Mouse (Mus musculus): Measurements from ENCODE around the gene Nupl2. TPM values are rescaled to one million over a fixed set of nuclear protein-coding genes. Genes with fewer than 3 reads are reported as not detected.
A peak's percentile ranks its signal among the peaks of the same experiment; 100 is the strongest.

The Nupl2 gene
- polyA plus RNA-seq (2014; fragmentation: Nextera tagmentation; extraction: Ambion mirVana) = 18.7 and 20.5 TPM in 2 replicates

GRCm38 (mm10) chr5:24164789-24165445, at the start of gene Nupl2:
Gene Nupl2, plus strand, starts transcription at chr5:24164963.
- DNase-seq (ENCODE audit: low spot score) (peak; percentile 95), ATAC-seq (replicated peaks; ENCODE audit: low FRiP score) (peak; percentile 99)
- peak within 1 kb of the TSS; percentile 91 for H3K4me3 ChIP-seq (ENCODE audit: low read depth, low read length)
- H3K27me3 ChIP-seq (replicated peaks; ENCODE audit: control insufficient read depth, insufficient read depth, low read length) = no peaks in the 10 kb centered on the region
- no peaks in the 10 kb centered on the region for H3K9me3 ChIP-seq (ENCODE audit: control insufficient read depth, low read length)
- H3K36me3 ChIP-seq (ENCODE audit: control insufficient read depth, insufficient read depth, low read length) = peaks cover 3% of the 10 kb centered on the region; the same call in 1 of the 2 replicates
- H3K9ac ChIP-seq (ENCODE audit: low read depth, low read length) = peak within 1 kb of the TSS; percentile 96
- H3K4me1 ChIP-seq (replicated peaks; ENCODE audit: control insufficient read depth, insufficient read depth, low read length) = no peaks in the 10 kb centered on the region
- H3K4me2 ChIP-seq = peak within 1 kb of the TSS; percentile 89
- WGBS = under 1% methylated on average over 52 of the region's 52 CpGs
- 0 out of 2 replicates have a peak within 1 kb of the TSS, but pooled peaks have one; percentile 32 for H3K27ac ChIP-seq (ENCODE audit: low read depth, low read length)

DNA sequence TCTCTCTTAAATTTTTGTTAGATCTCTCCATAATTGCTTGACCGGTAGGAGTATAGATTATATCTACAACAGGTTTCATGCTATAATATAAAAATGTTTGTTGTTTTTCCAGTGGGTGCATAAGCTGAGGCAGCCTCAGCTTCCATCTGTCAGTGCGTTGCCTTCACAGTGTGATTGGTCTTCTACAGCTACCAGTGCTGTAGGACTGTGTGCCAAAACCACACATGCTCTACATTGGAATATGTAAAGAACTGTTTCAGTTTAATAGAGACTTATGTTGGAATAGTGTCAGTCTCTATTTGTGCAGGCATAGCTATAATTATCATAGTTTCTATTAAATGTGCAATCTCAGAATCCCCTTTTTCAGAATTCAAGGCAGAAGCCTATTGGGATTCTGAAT, 42.5 kb upstream of the Nupl2 start:
- no peak for DNase-seq (ENCODE audit: low spot score)
- ATAC-seq (replicated peaks; ENCODE audit: low FRiP score) = no peak
- WGBS = 94% methylated on average over 2 of the region's 2 CpGs
- Histone ChIP-seq H3K4me2 (no peak overlapping the region), H3K27me3 (replicated peaks; ENCODE audit: control insufficient read depth, insufficient read depth, low read length) (no peaks in the 10 kb centered on the region), H3K36me3 (ENCODE audit: control insufficient read depth, insufficient read depth, low read length) (no peaks in the 10 kb centered on the region), H3K9ac (ENCODE audit: low read depth, low read length) (no peak overlapping the region), H3K9me3 (ENCODE audit: control insufficient read depth, low read length) (no peaks in the 10 kb centered on the region), H3K27ac (ENCODE audit: low read depth, low read length) (no peak overlapping the region), H3K4me3 (ENCODE audit: low read depth, low read length) (no peak overlapping the region), H3K4me1 (replicated peaks; ENCODE audit: control insufficient read depth, insufficient read depth, low read length) (no peaks in the 10 kb centered on the region)

- H3K9ac ChIP-seq (ENCODE audit: low read depth, low read length) = no peak overlapping the region
- no peak overlapping the region for H3K4me3 ChIP-seq (ENCODE audit: low read depth, low read length)
- H3K9me3 ChIP-seq (ENCODE audit: control insufficient read depth, low read length) = no peaks in the 10 kb centered on the region
- no peak overlapping the region for H3K27ac ChIP-seq (ENCODE audit: low read depth, low read length)
- no peak for ATAC-seq (replicated peaks; ENCODE audit: low FRiP score)
- H3K4me2 ChIP-seq = no peak overlapping the region
- H3K36me3 ChIP-seq (ENCODE audit: control insufficient read depth, insufficient read depth, low read length) = no peaks in the 10 kb centered on the region
- H3K27me3 ChIP-seq (replicated peaks; ENCODE audit: control insufficient read depth, insufficient read depth, low read length) = no peaks in the 10 kb centered on the region
- DNase-seq (ENCODE audit: low spot score) = no peak
- WGBS = 96% methylated on average over 1 of the region's 1 CpGs
- no peaks in the 10 kb centered on the region for H3K4me1 ChIP-seq (replicated peaks; ENCODE audit: control insufficient read depth, insufficient read depth, low read length)
These were observed 40.6 kb upstream of the Nupl2 start for GRCm38 (mm10) chr5:24124175-24124574.

GRCm38 (mm10) chr5:24124579-24125276, 40.0 kb upstream of the Nupl2 start:
- H3K4me2 ChIP-seq = no peak overlapping the region
- no peaks in the 10 kb centered on the region for H3K4me1 ChIP-seq (replicated peaks; ENCODE audit: control insufficient read depth, insufficient read depth, low read length)
- DNase-seq (ENCODE audit: low spot score) (no peak), ATAC-seq (replicated peaks; ENCODE audit: low FRiP score) (no peak)
- WGBS = 82% methylated on average over 3 of the region's 3 CpGs
- no peak overlapping the region for H3K9ac ChIP-seq (ENCODE audit: low read depth, low read length)
- H3K36me3 ChIP-seq (ENCODE audit: control insufficient read depth, insufficient read depth, low read length) = no peaks in the 10 kb centered on the region
- H3K9me3 ChIP-seq (ENCODE audit: control insufficient read depth, low read length) = no peaks in the 10 kb centered on the region
- no peak overlapping the region for H3K4me3 ChIP-seq (ENCODE audit: low read depth, low read length)
- no peak overlapping the region for H3K27ac ChIP-seq (ENCODE audit: low read depth, low read length)
- H3K27me3 ChIP-seq (replicated peaks; ENCODE audit: control insufficient read depth, insufficient read depth, low read length) = no peaks in the 10 kb centered on the region

DNA sequence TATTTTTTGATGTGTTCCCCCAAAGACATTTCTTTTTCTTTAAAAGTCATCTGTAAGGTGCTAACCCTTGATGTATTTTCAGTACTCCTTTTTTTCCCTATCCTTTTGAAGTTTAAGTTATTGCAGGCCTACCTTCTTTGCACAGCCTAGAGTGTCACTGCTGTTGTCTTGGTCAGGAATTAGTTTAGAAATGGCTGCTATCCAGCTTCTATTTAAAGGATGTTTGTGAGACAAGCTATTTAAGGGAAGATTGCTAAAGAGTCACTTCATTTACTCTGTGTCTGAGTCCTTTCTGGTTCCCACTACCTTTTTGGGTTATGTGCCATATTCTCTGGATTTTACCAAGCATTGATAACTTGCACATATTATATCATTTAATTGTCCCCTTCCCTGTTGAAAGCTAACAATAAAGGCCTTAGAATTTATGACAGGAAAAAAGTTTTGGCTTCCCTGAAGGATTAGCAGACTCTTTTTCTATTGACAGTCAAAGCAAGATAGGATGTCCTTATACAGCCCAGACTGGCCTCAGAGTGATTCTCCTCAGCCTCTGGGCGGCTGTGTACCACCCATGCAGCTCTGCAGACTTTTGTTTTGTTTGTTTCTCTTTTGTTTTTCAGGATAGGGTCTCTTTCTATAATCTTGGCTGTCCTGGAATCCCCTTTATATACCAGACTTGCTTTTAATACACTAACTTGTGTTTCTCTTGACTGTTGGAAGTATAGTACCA, 38.7 kb upstream of the Nupl2 start:
- no peak overlapping the region for H3K4me3 ChIP-seq (ENCODE audit: low read depth, low read length)
- H3K4me1 ChIP-seq (replicated peaks; ENCODE audit: control insufficient read depth, insufficient read depth, low read length) = no peaks in the 10 kb centered on the region
- 81% methylated on average over 1 of the region's 1 CpGs for WGBS
- H3K4me2 ChIP-seq = no peak overlapping the region
- H3K27me3 ChIP-seq (replicated peaks; ENCODE audit: control insufficient read depth, insufficient read depth, low read length) = no peaks in the 10 kb centered on the region
- H3K36me3 ChIP-seq (ENCODE audit: control insufficient read depth, insufficient read depth, low read length) = no peaks in the 10 kb centered on the region
- no peaks in the 10 kb centered on the region for H3K9me3 ChIP-seq (ENCODE audit: control insufficient read depth, low read length)
- no peak overlapping the region for H3K27ac ChIP-seq (ENCODE audit: low read depth, low read length)
- DNase-seq (ENCODE audit: low spot score) (no peak), ATAC-seq (replicated peaks; ENCODE audit: low FRiP score) (no peak)
- no peak overlapping the region for H3K9ac ChIP-seq (ENCODE audit: low read depth, low read length)

- Histone ChIP-seq H3K4me2 (no peak overlapping the region), H3K36me3 (ENCODE audit: control insufficient read depth, insufficient read depth, low read length) (no peaks in the 10 kb centered on the region), H3K4me3 (ENCODE audit: low read depth, low read length) (no peak overlapping the region), H3K27me3 (replicated peaks; ENCODE audit: control insufficient read depth, insufficient read depth, low read length) (no peaks in the 10 kb centered on the region), H3K4me1 (replicated peaks; ENCODE audit: control insufficient read depth, insufficient read depth, low read length) (no peaks in the 10 kb centered on the region), H3K27ac (ENCODE audit: low read depth, low read length) (no peak overlapping the region), H3K9ac (ENCODE audit: low read depth, low read length) (no peak overlapping the region), H3K9me3 (ENCODE audit: control insufficient read depth, low read length) (no peaks in the 10 kb centered on the region)
- DNase-seq (ENCODE audit: low spot score) (no peak), ATAC-seq (replicated peaks; ENCODE audit: low FRiP score) (no peak)
- 75% methylated on average over 4 of the region's 4 CpGs for WGBS
These were observed 37.8 kb upstream of the Nupl2 start for GRCm38 (mm10) chr5:24126967-24127366.

DNA sequence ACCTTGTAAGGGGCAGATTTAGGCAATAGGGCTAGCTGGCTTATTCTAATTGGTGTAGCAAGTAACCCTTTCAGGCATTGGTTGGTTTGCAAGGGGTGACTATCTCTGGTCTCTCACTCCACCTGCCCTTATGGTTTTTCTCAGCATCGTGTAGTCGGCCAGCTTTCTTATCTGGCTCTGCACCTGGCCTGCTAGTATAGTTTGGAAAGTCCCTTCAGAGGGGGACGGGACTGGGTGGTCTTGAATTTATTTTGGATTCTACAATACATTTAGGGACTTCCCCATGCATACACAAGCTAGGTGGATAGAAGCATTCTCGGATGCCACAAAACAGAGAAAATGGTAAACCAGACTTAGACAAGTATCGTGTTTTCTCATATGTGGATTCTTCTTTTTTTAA, 17.8 kb upstream of the Nupl2 start:
- Histone ChIP-seq H3K9ac (ENCODE audit: low read depth, low read length) (no peak overlapping the region), H3K4me2 (no peak overlapping the region), H3K9me3 (ENCODE audit: control insufficient read depth, low read length) (no peaks in the 10 kb centered on the region), H3K4me3 (ENCODE audit: low read depth, low read length) (no peak overlapping the region), H3K4me1 (replicated peaks; ENCODE audit: control insufficient read depth, insufficient read depth, low read length) (no peaks in the 10 kb centered on the region), H3K27ac (ENCODE audit: low read depth, low read length) (no peak overlapping the region), H3K27me3 (replicated peaks; ENCODE audit: control insufficient read depth, insufficient read depth, low read length) (no peaks in the 10 kb centered on the region), H3K36me3 (ENCODE audit: control insufficient read depth, insufficient read depth, low read length) (peaks cover 12% of the 10 kb centered on the region; the same call in 1 of the 2 replicates)
- no peak for DNase-seq (ENCODE audit: low spot score)
- ATAC-seq (replicated peaks; ENCODE audit: low FRiP score) = no peak
- WGBS = 66% methylated on average over 5 of the region's 5 CpGs

DNA sequence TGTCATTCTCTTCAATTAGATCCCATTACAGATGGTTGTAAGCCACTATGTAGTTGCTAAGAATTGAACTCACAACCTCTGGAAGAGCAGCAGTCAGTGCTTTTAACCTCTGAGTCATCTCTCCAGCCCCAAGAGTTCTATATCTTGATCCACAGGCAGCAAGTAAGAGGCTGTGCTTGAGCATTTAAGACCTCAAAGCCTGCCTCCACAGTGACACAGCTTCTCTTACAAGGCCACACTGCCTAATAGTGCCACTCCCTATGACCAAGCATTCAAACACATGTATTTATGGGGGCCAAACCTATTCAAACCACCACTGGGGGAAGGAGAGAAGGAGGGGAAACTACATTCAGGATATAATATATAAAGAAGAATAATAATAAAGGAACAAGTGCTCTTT, 12.6 kb upstream of the Nupl2 start:
- no peaks in the 10 kb centered on the region for H3K9me3 ChIP-seq (ENCODE audit: control insufficient read depth, low read length)
- peaks cover 6% of the 10 kb centered on the region; the same call in 1 of the 2 replicates for H3K36me3 ChIP-seq (ENCODE audit: control insufficient read depth, insufficient read depth, low read length)
- no peaks in the 10 kb centered on the region for H3K4me1 ChIP-seq (replicated peaks; ENCODE audit: control insufficient read depth, insufficient read depth, low read length)
- DNase-seq (ENCODE audit: low spot score) = no peak
- no peak overlapping the region for H3K27ac ChIP-seq (ENCODE audit: low read depth, low read length)
- H3K27me3 ChIP-seq (replicated peaks; ENCODE audit: control insufficient read depth, insufficient read depth, low read length) = no peaks in the 10 kb centered on the region
- H3K4me2 ChIP-seq = no peak overlapping the region
- ATAC-seq (replicated peaks; ENCODE audit: low FRiP score) = no peak
- H3K9ac ChIP-seq (ENCODE audit: low read depth, low read length) = no peak overlapping the region
- H3K4me3 ChIP-seq (ENCODE audit: low read depth, low read length) = no peak overlapping the region

Data from liver, embryonic 11.5 days (tissue).